Mouse (Mus musculus): ENCODE data around the gene Sept4. TPM values are rescaled to one million over a fixed set of nuclear protein-coding genes. Genes with fewer than 3 reads are reported as not detected.

Sept4 gene
- polyA plus RNA-seq, 1 experiment = 0.09 TPM

DNA sequence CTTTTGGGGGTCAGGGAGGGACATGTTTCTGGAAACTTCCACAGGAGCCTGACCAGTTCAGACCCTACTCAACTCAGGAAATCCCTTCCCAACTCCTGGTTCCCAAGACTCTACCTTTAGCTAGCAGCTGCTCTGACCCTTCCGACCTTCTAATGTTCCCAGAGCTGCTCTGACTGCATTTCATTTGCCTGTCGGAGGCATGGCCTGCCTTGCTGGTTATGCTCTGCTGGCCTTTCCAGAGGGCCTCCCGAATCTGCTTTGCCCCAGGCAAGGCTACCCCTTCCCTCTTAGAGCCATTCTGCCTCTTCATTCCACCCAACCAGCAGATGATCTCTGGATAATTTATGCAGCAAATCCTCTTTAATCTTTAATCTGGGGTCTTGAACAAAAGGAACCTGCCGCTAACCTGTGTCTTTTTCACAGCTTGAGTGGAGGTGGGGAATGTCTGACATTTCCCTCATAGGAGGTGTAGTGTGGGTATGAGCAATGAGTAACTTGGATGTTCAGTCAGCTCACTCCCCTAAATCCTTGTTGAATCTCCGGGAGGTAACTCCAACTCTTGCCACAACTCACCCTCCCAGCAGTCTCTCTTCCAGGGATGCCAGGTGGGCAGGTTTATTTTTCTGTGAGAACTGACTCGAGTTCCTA is 9.0 kb downstream of the Sept4 start:
- Histone ChIP-seq H3K27me3 (ENCODE audit: control insufficient read depth) (no peaks in the 10 kb centered on the region), H3K36me3 (ENCODE audit: control insufficient read depth) (no peaks in the 10 kb centered on the region), H3K4me3 (replicated peaks) (peak overlapping the region; percentile 66), H3K9me3 (ENCODE audit: control insufficient read depth, low read length) (no peaks in the 10 kb centered on the region), H3K4me1 (ENCODE audit: control insufficient read depth) (peaks cover 22% of the 10 kb centered on the region)
- TF ChIP-seq GATA1 (IDR thresholded peaks at IDR 0.05; ENCODE audit: low read length) (no peak), TAL1 (IDR thresholded peaks at IDR 0.05; ENCODE audit: low read length) (no peak)

DNA sequence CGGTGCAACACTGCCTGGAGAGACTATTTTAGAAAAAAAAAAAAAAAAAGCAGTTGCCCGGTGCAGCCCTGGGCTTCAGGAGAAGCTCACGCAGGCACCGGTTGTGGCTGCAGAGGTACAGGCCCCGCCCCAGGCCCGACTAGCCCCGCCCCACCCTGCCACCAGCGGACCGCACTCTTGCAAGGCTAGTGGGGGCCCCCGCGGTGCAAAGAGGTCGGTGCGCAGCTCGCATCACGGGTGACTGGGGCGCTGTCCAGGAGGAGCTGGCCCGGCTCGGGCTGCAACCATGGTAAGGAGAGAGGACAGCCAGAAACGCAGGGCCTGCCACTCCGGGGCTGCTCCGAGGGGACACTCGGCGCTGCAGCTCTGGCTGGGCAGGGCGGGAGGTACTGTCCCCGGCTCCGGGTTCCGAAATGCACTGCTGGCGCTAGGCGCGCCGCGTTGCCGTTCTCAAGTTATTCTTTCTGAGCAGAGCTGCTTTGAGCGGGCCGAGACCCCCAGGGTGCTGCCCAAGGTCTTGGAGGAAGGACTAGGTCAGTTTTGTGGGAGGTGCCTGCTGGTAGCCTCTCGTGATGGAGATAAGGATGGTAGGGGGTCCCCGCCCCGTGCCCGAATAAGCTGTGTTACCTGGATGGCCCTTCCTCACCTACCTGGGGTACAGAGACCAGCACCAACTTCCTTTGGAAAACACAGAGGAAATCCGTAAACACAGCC is 9.7 kb downstream of the Sept4 start:
- Histone ChIP-seq H3K27me3 (ENCODE audit: control insufficient read depth) (no peaks in the 10 kb centered on the region), H3K4me3 (replicated peaks) (peak overlapping the region; percentile 66), H3K4me1 (ENCODE audit: control insufficient read depth) (peaks cover 22% of the 10 kb centered on the region), H3K9me3 (ENCODE audit: control insufficient read depth, low read length) (no peaks in the 10 kb centered on the region), H3K36me3 (ENCODE audit: control insufficient read depth) (no peaks in the 10 kb centered on the region)
- TF ChIP-seq GATA1 (IDR thresholded peaks at IDR 0.05; ENCODE audit: low read length) = no peak
- no peak for TF ChIP-seq TAL1 (IDR thresholded peaks at IDR 0.05; ENCODE audit: low read length)

DNA sequence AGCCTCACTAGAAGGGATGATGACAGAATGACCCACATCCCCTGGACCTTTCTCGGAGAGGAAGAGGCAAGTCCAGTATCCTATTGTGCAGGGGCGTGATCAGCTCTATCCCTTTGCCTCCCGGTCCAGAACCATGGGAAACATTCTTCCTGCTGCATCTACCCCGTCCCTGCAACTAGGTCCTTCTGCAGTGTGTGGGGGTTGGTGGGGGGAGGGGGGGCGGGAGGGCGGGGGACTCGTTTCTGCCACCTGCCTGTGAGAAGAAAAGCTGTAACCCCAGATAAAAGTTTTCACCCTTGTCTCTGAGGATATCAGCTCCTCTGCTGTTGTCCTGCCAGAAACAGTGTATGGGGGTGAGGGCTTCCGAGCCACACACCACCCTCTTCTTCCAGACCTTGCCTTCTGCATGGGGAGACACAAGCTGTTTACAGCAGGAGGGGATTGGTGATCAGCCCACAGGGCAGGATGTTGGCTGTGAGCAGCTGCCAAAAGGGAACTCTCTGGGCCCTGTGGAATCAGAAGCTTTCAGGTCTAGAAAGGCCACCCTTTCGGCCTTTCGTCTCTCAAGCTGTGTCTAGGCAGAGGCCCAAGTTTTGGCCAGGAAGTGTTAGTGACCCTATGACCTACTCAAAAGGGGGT is 10.4 kb downstream of the Sept4 start:
- no peaks in the 10 kb centered on the region for H3K36me3 ChIP-seq (ENCODE audit: control insufficient read depth)
- peaks cover 22% of the 10 kb centered on the region for H3K4me1 ChIP-seq (ENCODE audit: control insufficient read depth)
- H3K27me3 ChIP-seq (ENCODE audit: control insufficient read depth) = no peaks in the 10 kb centered on the region
- H3K4me3 ChIP-seq (replicated peaks) = peak overlapping the region; percentile 66
- TF ChIP-seq TAL1 (IDR thresholded peaks at IDR 0.05; ENCODE audit: low read length) (no peak), GATA1 (IDR thresholded peaks at IDR 0.05; ENCODE audit: low read length) (no peak)
- no peaks in the 10 kb centered on the region for H3K9me3 ChIP-seq (ENCODE audit: control insufficient read depth, low read length)

DNA sequence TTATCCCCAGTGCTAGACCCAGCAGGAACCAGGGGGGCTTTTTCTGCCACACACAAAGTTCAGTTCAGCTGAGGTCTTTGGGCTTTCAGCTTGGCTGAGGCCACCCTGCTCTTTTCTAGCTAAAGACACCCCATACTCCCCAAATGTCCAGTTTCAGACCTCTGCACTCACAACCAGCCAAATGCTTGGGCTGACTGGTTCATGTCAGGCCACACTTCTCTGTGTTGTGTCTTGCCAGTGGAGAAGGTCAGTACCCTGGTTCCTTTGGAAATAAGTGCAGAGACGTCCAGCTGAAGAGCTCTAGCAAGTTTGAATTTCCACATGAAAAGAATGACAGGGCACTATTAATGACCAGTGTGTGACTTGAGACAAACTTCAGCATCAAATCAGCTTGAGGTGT is 11.0 kb downstream of the Sept4 start:
- H3K4me1 ChIP-seq (ENCODE audit: control insufficient read depth) = peaks cover 22% of the 10 kb centered on the region
- TF ChIP-seq GATA1 (IDR thresholded peaks at IDR 0.05; ENCODE audit: low read length) = no peak
- TF ChIP-seq TAL1 (IDR thresholded peaks at IDR 0.05; ENCODE audit: low read length) = no peak
- no peak overlapping the region for H3K4me3 ChIP-seq (replicated peaks)
- no peaks in the 10 kb centered on the region for H3K27me3 ChIP-seq (ENCODE audit: control insufficient read depth)
- no peaks in the 10 kb centered on the region for H3K36me3 ChIP-seq (ENCODE audit: control insufficient read depth)
- no peaks in the 10 kb centered on the region for H3K9me3 ChIP-seq (ENCODE audit: control insufficient read depth, low read length)

DNA sequence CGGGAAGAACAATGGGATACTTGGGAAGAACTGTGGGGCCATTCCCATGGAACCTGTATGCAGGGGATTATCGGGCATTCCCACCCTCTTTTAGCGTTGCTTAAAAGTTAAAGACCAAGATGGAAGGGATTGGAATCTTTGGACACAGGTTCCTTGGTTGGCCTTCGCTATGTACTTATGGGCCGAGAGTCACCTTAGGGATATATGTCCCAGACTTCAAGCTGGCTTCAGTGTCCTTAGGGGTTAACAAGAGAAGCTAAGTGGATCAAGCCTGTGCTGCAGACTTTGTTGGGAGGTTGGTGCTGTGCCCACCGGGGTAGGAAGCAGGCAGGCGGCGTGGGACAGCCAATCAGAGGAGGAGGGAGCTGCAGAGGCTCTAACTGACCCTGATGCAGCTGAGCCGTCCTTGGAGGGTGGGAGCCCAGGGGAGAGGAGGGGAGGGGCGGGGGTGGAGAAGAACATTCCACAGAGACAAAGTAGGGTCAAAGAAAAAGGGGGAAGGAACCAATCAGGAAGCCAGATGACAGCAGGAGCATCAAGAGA is 11.9 kb downstream of the Sept4 start:
- no peaks in the 10 kb centered on the region for H3K27me3 ChIP-seq (ENCODE audit: control insufficient read depth)

DNA sequence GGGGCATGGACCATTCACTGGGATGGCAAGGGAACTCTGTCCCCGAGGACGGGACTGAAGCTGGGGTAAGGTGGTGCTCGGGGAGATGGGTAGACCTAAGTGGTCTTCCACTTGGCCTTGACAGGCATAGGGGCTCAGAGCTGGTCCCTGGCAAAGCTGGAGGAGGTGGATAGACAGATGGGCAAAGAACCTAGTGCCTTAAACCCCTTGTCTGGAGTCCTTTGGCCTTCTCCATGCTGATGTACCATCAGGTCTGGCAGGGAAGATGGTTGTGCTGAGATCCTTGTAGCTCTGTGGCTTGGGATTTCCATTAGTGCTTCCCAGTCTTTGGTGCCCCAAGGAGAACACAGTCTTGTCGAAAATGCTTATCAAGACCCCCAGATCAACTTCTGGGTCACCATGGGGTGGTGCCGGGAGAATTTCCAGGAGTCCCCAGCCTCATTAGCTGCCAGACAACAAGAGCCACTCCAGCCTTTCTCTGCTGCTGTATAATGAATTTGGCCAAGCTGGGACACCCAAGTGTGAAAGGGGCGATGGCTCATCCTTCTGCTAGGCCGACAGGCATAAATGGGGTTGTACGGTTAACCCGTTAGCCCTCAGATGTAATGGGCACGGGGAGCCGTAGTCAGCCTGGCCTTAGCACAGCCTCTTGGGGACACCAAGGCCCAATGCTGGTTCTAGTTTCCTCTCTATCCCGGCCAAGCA is 12.6 kb downstream of the Sept4 start:
- H3K36me3 ChIP-seq (ENCODE audit: control insufficient read depth) = no peaks in the 10 kb centered on the region
- H3K27me3 ChIP-seq (ENCODE audit: control insufficient read depth) = no peaks in the 10 kb centered on the region
- peaks cover 22% of the 10 kb centered on the region for H3K4me1 ChIP-seq (ENCODE audit: control insufficient read depth)

More for the DNA sequence above, 11.9 kb downstream of the Sept4 start:
- Histone ChIP-seq H3K4me1 (ENCODE audit: control insufficient read depth) (peaks cover 22% of the 10 kb centered on the region), H3K4me3 (replicated peaks) (no peak overlapping the region), H3K9me3 (ENCODE audit: control insufficient read depth, low read length) (no peaks in the 10 kb centered on the region), H3K36me3 (ENCODE audit: control insufficient read depth) (no peaks in the 10 kb centered on the region)
- TF ChIP-seq TAL1 (IDR thresholded peaks at IDR 0.05; ENCODE audit: low read length) (no peak), GATA1 (IDR thresholded peaks at IDR 0.05; ENCODE audit: low read length) (no peak)

DNA sequence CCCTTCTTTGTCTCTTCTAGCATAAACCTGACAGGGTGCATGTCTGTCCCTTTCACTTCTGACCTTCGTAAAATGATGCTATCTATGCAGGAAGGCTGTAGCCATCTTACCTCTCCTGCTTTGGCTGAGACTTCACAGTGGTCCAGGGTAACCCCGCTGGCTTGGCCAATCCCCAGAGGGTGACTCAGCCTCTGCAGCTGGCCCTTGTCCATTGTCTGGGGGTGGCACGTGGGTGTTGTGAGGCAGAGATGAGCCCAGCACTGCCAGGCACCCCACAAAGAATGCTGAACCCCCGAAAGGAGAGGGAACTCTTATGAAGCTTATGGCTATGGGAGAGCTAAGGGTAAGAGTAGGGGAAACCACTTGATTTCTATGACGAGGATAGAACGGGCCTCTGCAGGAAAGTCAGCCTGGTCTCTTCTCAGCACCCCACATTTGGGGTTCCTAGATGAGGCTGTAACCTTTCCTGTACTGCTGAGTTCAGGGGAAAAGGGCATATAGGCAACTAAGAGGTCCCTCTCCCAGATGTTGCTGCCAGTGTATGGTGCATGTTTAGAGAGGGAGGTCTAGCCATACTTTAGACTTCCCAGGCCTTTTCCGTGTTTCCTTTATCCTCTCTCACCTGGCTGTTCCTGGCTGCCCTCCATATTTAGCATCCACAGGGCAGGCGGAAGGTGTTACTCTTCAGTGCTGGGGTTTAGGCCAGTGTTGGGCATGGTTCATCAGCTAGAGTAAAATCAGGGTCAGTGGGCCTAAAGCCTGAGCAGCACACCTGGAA is 13.4 kb downstream of the Sept4 start:
- no peaks in the 10 kb centered on the region for H3K36me3 ChIP-seq (ENCODE audit: control insufficient read depth)
- no peaks in the 10 kb centered on the region for H3K27me3 ChIP-seq (ENCODE audit: control insufficient read depth)
- TF ChIP-seq GATA1 (IDR thresholded peaks at IDR 0.05; ENCODE audit: low read length) = no peak
- no peak for TF ChIP-seq TAL1 (IDR thresholded peaks at IDR 0.05; ENCODE audit: low read length)

More for the DNA sequence above, 12.6 kb downstream of the Sept4 start:
- no peak overlapping the region for H3K4me3 ChIP-seq (replicated peaks)
- TF ChIP-seq TAL1 (IDR thresholded peaks at IDR 0.05; ENCODE audit: low read length) = no peak
- H3K9me3 ChIP-seq (ENCODE audit: control insufficient read depth, low read length) = no peaks in the 10 kb centered on the region

DNA sequence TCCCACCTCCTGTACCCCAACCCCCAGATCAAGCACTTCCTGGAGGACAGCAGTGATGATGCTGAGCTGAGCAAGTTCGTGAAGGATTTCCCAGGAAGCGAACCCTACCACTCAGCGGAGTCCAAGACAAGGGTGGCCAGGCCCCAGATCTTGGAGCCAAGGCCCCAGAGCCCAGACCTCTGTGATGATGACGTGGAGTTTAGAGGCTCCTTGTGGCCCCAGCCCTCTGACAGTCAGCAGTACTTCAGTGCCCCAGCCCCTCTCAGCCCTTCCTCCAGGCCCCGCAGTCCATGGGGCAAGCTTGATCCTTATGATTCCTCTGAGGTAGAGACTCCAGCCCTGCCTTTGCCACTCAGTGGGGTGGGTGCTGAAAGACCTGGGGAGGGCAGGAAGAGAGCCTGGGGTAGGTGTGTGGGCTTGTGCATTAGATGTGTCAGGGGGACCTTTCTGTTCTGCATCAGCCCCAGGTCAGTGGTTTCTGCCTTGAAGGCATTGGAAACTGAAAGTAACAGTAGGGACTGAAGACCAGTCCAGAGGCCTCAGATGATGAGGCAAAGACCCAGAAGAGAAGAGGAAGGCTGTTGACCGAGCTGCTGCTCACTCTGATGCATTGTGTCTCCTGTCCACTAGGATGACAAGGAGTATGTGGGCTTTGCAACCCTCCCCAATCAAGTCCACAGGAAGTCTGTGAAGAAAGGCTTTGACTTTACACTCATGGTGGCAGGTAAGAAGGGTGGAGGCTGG is 14.8 kb downstream of the Sept4 start:
- H3K9me3 ChIP-seq (ENCODE audit: control insufficient read depth, low read length) = no peaks in the 10 kb centered on the region
- no peaks in the 10 kb centered on the region for H3K36me3 ChIP-seq (ENCODE audit: control insufficient read depth)
- peaks cover 11% of the 10 kb centered on the region for H3K4me1 ChIP-seq (ENCODE audit: control insufficient read depth)
- no peaks in the 10 kb centered on the region for H3K27me3 ChIP-seq (ENCODE audit: control insufficient read depth)
- no peak overlapping the region for H3K4me3 ChIP-seq (replicated peaks)
- TF ChIP-seq TAL1 (IDR thresholded peaks at IDR 0.05; ENCODE audit: low read length) (no peak), GATA1 (IDR thresholded peaks at IDR 0.05; ENCODE audit: low read length) (no peak)

More for the DNA sequence above, 13.4 kb downstream of the Sept4 start:
- H3K4me1 ChIP-seq (ENCODE audit: control insufficient read depth) = peaks cover 22% of the 10 kb centered on the region
- H3K9me3 ChIP-seq (ENCODE audit: control insufficient read depth, low read length) = no peaks in the 10 kb centered on the region
- no peak overlapping the region for H3K4me3 ChIP-seq (replicated peaks)

All from erythroblast, embryonic 14.5 days (primary cell).